Mouse (Mus musculus): ENCODE data around the gene Rhox1.
"Not testable (repeated sequence)": the region's sequence is repeated elsewhere in the genome, so short reads cannot be mapped to it uniquely, and the experiment has no call there.

Rhox1 gene

GRCm38 (mm10) chrX:37222158-37222557, at the start of gene Rhox1:
TSS of gene Rhox1 (minus strand) at chrX:37222258.
- not testable (repeated sequence) for DNase-seq

- not testable (repeated sequence) for DNase-seq
Measured at GRCm38 (mm10) chrX:37265038-37265437, 43.0 kb upstream of the Rhox1 start, which contains the start of gene Rhox4a. TSS of gene Rhox4a (plus strand) at chrX:37265338.

GRCm38 (mm10) chrX:37249619-37250018, 27.6 kb upstream of the Rhox1 start, which contains the start of gene Rhox3a:
TSS of gene Rhox3a (plus strand) at chrX:37249919.
- not testable (repeated sequence) for DNase-seq

GRCm38 (mm10) chrX:37244676-37245075, 22.6 kb upstream of the Rhox1 start, which contains the start of gene Rhox2a:
TSS of gene Rhox2a (plus strand) at chrX:37244976.
- not testable (repeated sequence) for DNase-seq

GRCm38 (mm10) chrX:37210941-37211340, 11.1 kb downstream of the Rhox1 start, which contains the start of gene Gm9:
TSS of gene Gm9 (minus strand) at chrX:37211041.
- no peak for DNase-seq

GRCm38 (mm10) chrX:37198676-37199075, 23.4 kb downstream of the Rhox1 start:
- no peak for DNase-seq

GRCm38 (mm10) chrX:37191744-37192379, 30.2 kb downstream of the Rhox1 start:
- peak; percentile 5 to 11 for DNase-seq

- peak; percentile 88 to 92 for DNase-seq
Measured at GRCm38 (mm10) chrX:37191105-37191743, 30.8 kb downstream of the Rhox1 start, which contains the start of the genes Ndufa1 and Rnf113a1. TSS of gene Ndufa1 (minus strand) at chrX:37191163. TSS of gene Rnf113a1 (plus strand) at chrX:37191245.

GRCm38 (mm10) chrX:37190755-37191104, 31.3 kb downstream of the Rhox1 start:
- no peak for DNase-seq

GRCm38 (mm10) chrX:37184401-37184800, 37.7 kb downstream of the Rhox1 start:
- DNase-seq = not testable (repeated sequence)

- DNase-seq = no peak
Measured at GRCm38 (mm10) chrX:37168742-37169141, 53.3 kb downstream of the Rhox1 start, which contains the start of gene Akap14. TSS of gene Akap14 (minus strand) at chrX:37168842.

- peak; percentile 25 to 49 for DNase-seq
Measured at GRCm38 (mm10) chrX:37167085-37167484, 55.0 kb downstream of the Rhox1 start.

All from kidney, postnatal 4 days (tissue).